Mouse (Mus musculus): ENCODE data around the gene Eya4. TPM values are rescaled to one million over a fixed set of nuclear protein-coding genes. Genes with fewer than 3 reads are reported as not detected.

The Eya4 gene
- polyA plus RNA-seq, 1 experiment from 2014 or later, result 5.5 TPM

GRCm38 (mm10) chr10:23080749-23081547 lies 269.6 kb downstream of the Eya4 start:
- WGBS, result 39% methylated on average over 24 of the region's 24 CpGs
- H3K4me1 ChIP-seq, result peaks cover 3% of the 10 kb centered on the region; the same call in 1 of the 2 replicates
- no peak overlapping the region for H3K9ac ChIP-seq
- peak; percentile 64; the same call in 1 of the 2 replicates for ATAC-seq (ENCODE audit: low FRiP score)
- H3K36me3 ChIP-seq (replicated peaks), result no peaks in the 10 kb centered on the region
- H3K27me3 ChIP-seq, result 0 out of 2 replicates have a peak, but pooled peaks cover 3% of the 10 kb centered on the region
- no peak overlapping the region for H3K4me3 ChIP-seq (replicated peaks)
- H3K4me2 ChIP-seq, result peak overlapping the region; percentile 25; the same call in 1 of the 2 replicates
- no peaks in the 10 kb centered on the region for H3K9me3 ChIP-seq
- H3K27ac ChIP-seq, result no peak overlapping the region

- no peaks in the 10 kb centered on the region for H3K27me3 ChIP-seq
- 69% methylated on average over 21 of the region's 21 CpGs for WGBS
- no peaks in the 10 kb centered on the region for H3K36me3 ChIP-seq (replicated peaks)
- H3K4me1 ChIP-seq, result peaks cover 3% of the 10 kb centered on the region; the same call in 1 of the 2 replicates
- H3K9me3 ChIP-seq, result no peaks in the 10 kb centered on the region
- ATAC-seq (ENCODE audit: low FRiP score), result no peak
- H3K9ac ChIP-seq, result no peak overlapping the region
- H3K4me3 ChIP-seq (replicated peaks), result no peak overlapping the region
- no peak overlapping the region for H3K27ac ChIP-seq
- peak overlapping the region; percentile 13; the same call in 1 of the 2 replicates for H3K4me2 ChIP-seq
Measured at GRCm38 (mm10) chr10:23076691-23077385, 273.7 kb downstream of the Eya4 start.

- Histone ChIP-seq H3K9ac (no peak overlapping the region), H3K4me1 (no peaks in the 10 kb centered on the region), H3K36me3 (replicated peaks) (no peaks in the 10 kb centered on the region), H3K27ac (no peak overlapping the region), H3K9me3 (no peaks in the 10 kb centered on the region), H3K4me2 (no peak overlapping the region), H3K27me3 (no peaks in the 10 kb centered on the region), H3K4me3 (replicated peaks) (no peak overlapping the region)
- WGBS, result 62% methylated on average over 2 of the region's 2 CpGs
- no peak for ATAC-seq (ENCODE audit: low FRiP score)
Measured at GRCm38 (mm10) chr10:23073431-23073830, 277.2 kb downstream of the Eya4 start.

- Histone ChIP-seq H3K4me3 (replicated peaks) (no peak overlapping the region), H3K4me2 (no peak overlapping the region), H3K9me3 (no peaks in the 10 kb centered on the region), H3K27me3 (no peaks in the 10 kb centered on the region), H3K36me3 (replicated peaks) (no peaks in the 10 kb centered on the region), H3K4me1 (no peaks in the 10 kb centered on the region), H3K9ac (no peak overlapping the region), H3K27ac (no peak overlapping the region)
- whole genome bisulfite sequencing, result 34% methylated on average over 6 of the region's 6 CpGs
- ATAC-seq (ENCODE audit: low FRiP score), result no peak
Measured at GRCm38 (mm10) chr10:23063637-23064036, 286.9 kb downstream of the Eya4 start.

GRCm38 (mm10) chr10:23062719-23063118 lies 287.9 kb downstream of the Eya4 start:
- no peaks in the 10 kb centered on the region for H3K36me3 ChIP-seq (replicated peaks)
- H3K9me3 ChIP-seq, result no peaks in the 10 kb centered on the region
- no peak overlapping the region for H3K9ac ChIP-seq
- H3K27me3 ChIP-seq, result no peaks in the 10 kb centered on the region
- 91% methylated on average over 5 of the region's 5 CpGs for WGBS
- H3K27ac ChIP-seq, result no peak overlapping the region
- H3K4me2 ChIP-seq, result no peak overlapping the region
- H3K4me3 ChIP-seq (replicated peaks), result no peak overlapping the region
- no peaks in the 10 kb centered on the region for H3K4me1 ChIP-seq
- no peak for ATAC-seq (ENCODE audit: low FRiP score)

GRCm38 (mm10) chr10:23060694-23061060 lies 289.9 kb downstream of the Eya4 start:
- no peaks in the 10 kb centered on the region for H3K27me3 ChIP-seq
- no peaks in the 10 kb centered on the region for H3K4me1 ChIP-seq
- WGBS, result 90% methylated on average over 3 of the region's 3 CpGs
- no peak overlapping the region for H3K27ac ChIP-seq
- H3K9me3 ChIP-seq, result no peaks in the 10 kb centered on the region
- H3K9ac ChIP-seq, result no peak overlapping the region
- H3K4me3 ChIP-seq (replicated peaks), result no peak overlapping the region
- H3K4me2 ChIP-seq, result no peak overlapping the region
- H3K36me3 ChIP-seq (replicated peaks), result no peaks in the 10 kb centered on the region
- ATAC-seq (ENCODE audit: low FRiP score), result no peak

GRCm38 (mm10) chr10:23060041-23060693 lies 290.4 kb downstream of the Eya4 start:
- H3K9ac ChIP-seq, result no peak overlapping the region
- no peak overlapping the region for H3K4me3 ChIP-seq (replicated peaks)
- no peaks in the 10 kb centered on the region for H3K4me1 ChIP-seq
- H3K27me3 ChIP-seq, result no peaks in the 10 kb centered on the region
- H3K4me2 ChIP-seq, result no peak overlapping the region
- H3K27ac ChIP-seq, result no peak overlapping the region
- WGBS, result 73% methylated on average over 5 of the region's 5 CpGs
- no peaks in the 10 kb centered on the region for H3K36me3 ChIP-seq (replicated peaks)
- ATAC-seq (ENCODE audit: low FRiP score), result no peak
- no peaks in the 10 kb centered on the region for H3K9me3 ChIP-seq

- ATAC-seq (ENCODE audit: low FRiP score), result no peak
- H3K4me1 ChIP-seq, result no peaks in the 10 kb centered on the region
- H3K9me3 ChIP-seq, result no peaks in the 10 kb centered on the region
- WGBS, result 82% methylated on average over 8 of the region's 8 CpGs
- H3K9ac ChIP-seq, result no peak overlapping the region
- no peak overlapping the region for H3K4me3 ChIP-seq (replicated peaks)
- no peaks in the 10 kb centered on the region for H3K36me3 ChIP-seq (replicated peaks)
- no peak overlapping the region for H3K27ac ChIP-seq
- no peak overlapping the region for H3K4me2 ChIP-seq
- no peaks in the 10 kb centered on the region for H3K27me3 ChIP-seq
Measured at GRCm38 (mm10) chr10:23053379-23053915, 297.1 kb downstream of the Eya4 start.

Data from forebrain, embryonic 12.5 days (tissue).